Comparison of ENCODE assay signal across 22 mouse cellular contexts in genomic region chr13:102991928-102992327, GRCm38 (mm10).
A peak's percentile ranks its signal among the peaks of the same experiment; 100 is the strongest.
DNase-seq lines count a peak whose midpoint lies in the region; ATAC-seq and TF ChIP-seq lines count a peak whose summit lies in the region.
"Had no signal": no experiment of that assay in that cellular context is flagged by ENCODE, and none has a peak within 500 bp of the region (broad histone marks: within the 10 kb centered on the region; RNA-seq: fewer than 3 reads in every experiment).

No protein-coding gene starts in this region.

- WGBS in intestine, embryonic 14.5 days: 56% methylated on average over 11 of the region's 11 CpGs
- 54% methylated on average over 11 of the region's 11 CpGs for WGBS in intestine, embryonic 15.5 days
- WGBS in midbrain, embryonic 14.5 days: 15% methylated on average over 11 of the region's 11 CpGs
- WGBS in cerebellum, adult 2 months: 30% methylated on average over 11 of the region's 11 CpGs
- WGBS in hindbrain, embryonic 16.5 days: 37% methylated on average over 11 of the region's 11 CpGs

- no peaks in the 10 kb centered on the region for H3K27me3 ChIP-seq in intestine, embryonic 14.5 days (replicated peaks; ENCODE audit: control insufficient read depth, insufficient read depth, low read length)
- no peaks in the 10 kb centered on the region for H3K27me3 ChIP-seq in intestine, embryonic 15.5 days (replicated peaks)
- no peaks in the 10 kb centered on the region for H3K27me3 ChIP-seq in midbrain, embryonic 14.5 days (ENCODE audit: control insufficient read depth, insufficient read depth, low read length)
- no peaks in the 10 kb centered on the region for H3K27me3 ChIP-seq in cerebellum, adult 2 months (ENCODE audit: control insufficient read depth, insufficient read depth, low read length)
- H3K27me3 ChIP-seq in hindbrain, embryonic 16.5 days (replicated peaks; ENCODE audit: control insufficient read depth, insufficient read depth, low read length): no peaks in the 10 kb centered on the region
- H3K27me3 ChIP-seq: CH12.LX; embryonic facial prominence, embryonic 12.5 days; forebrain, embryonic 12.5 days; heart, embryonic 13.5 days; Patski had no signal

- TF ChIP-seq POLR2A in cerebellum, adult 2 months (IDR thresholded peaks at IDR 0.05; ENCODE audit: borderline replicate concordance, insufficient read depth, low read length): no peak

- no peak overlapping the region for H3K9ac ChIP-seq in intestine, embryonic 14.5 days (ENCODE audit: low read length)
- H3K9ac ChIP-seq in intestine, embryonic 15.5 days: no peak overlapping the region
- no peak overlapping the region for H3K9ac ChIP-seq in midbrain, embryonic 14.5 days (replicated peaks; ENCODE audit: low read length)
- no peak overlapping the region for H3K9ac ChIP-seq in hindbrain, embryonic 16.5 days (ENCODE audit: low read depth, low read length)
- H3K9ac ChIP-seq: embryonic facial prominence, embryonic 12.5 days; forebrain, embryonic 12.5 days; heart, embryonic 13.5 days had no signal

- TF ChIP-seq CTCF in cerebellum, adult 2 months (IDR thresholded peaks at IDR 0.05; ENCODE audit: borderline replicate concordance, insufficient read depth, low read depth, low read length): no peak

- no peak overlapping the region for H3K4me2 ChIP-seq in intestine, embryonic 14.5 days (ENCODE audit: low read length)
- no peak overlapping the region for H3K4me2 ChIP-seq in intestine, embryonic 15.5 days (replicated peaks)
- H3K4me2 ChIP-seq in midbrain, embryonic 14.5 days (ENCODE audit: low read length): no peak overlapping the region
- H3K4me2 ChIP-seq in hindbrain, embryonic 16.5 days (ENCODE audit: low read length): no peak overlapping the region
- H3K4me2 ChIP-seq: embryonic facial prominence, embryonic 12.5 days; forebrain, embryonic 12.5 days; heart, embryonic 13.5 days had no signal

- H3K9me3 ChIP-seq in intestine, embryonic 14.5 days (ENCODE audit: control insufficient read depth, low read length): no peaks in the 10 kb centered on the region
- no peaks in the 10 kb centered on the region for H3K9me3 ChIP-seq in intestine, embryonic 15.5 days
- no peaks in the 10 kb centered on the region for H3K9me3 ChIP-seq in midbrain, embryonic 14.5 days (ENCODE audit: control insufficient read depth, low read length)
- H3K9me3 ChIP-seq in hindbrain, embryonic 16.5 days (ENCODE audit: control insufficient read depth, low read length): no peaks in the 10 kb centered on the region
- H3K9me3 ChIP-seq: embryonic facial prominence, embryonic 12.5 days; forebrain, embryonic 12.5 days; heart, embryonic 13.5 days had no signal

- H3K4me3 ChIP-seq in intestine, embryonic 14.5 days (ENCODE audit: low read depth, low read length): no peak overlapping the region
- no peak overlapping the region for H3K4me3 ChIP-seq in intestine, embryonic 15.5 days (replicated peaks)
- no peak overlapping the region for H3K4me3 ChIP-seq in midbrain, embryonic 14.5 days (replicated peaks; ENCODE audit: low read depth, low read length)
- H3K4me3 ChIP-seq in cerebellum, adult 2 months (replicated peaks; ENCODE audit: insufficient read depth, low read depth, low read length): no peak overlapping the region
- H3K4me3 ChIP-seq in hindbrain, embryonic 16.5 days (ENCODE audit: low read length): no peak overlapping the region
- H3K4me3 ChIP-seq: embryonic facial prominence, embryonic 12.5 days; forebrain, embryonic 12.5 days; heart, embryonic 13.5 days had no signal

- no peak for ATAC-seq in intestine, embryonic 14.5 days (replicated peaks; ENCODE audit: low FRiP score, low TSS enrichment, low read depth)
- no peak for ATAC-seq in intestine, embryonic 15.5 days
- no peak; the same call in 1 of the 2 replicates for ATAC-seq in midbrain, embryonic 14.5 days (ENCODE audit: low FRiP score, low TSS enrichment)
- no peak for ATAC-seq in hindbrain, embryonic 16.5 days
- ATAC-seq: activated CD4-positive, CD25-positive, alpha-beta regulatory T cell, adult 4 months; forebrain, embryonic 16.5 days; hindbrain, postnatal 0 days; Patski had no signal

- no peaks in the 10 kb centered on the region for H3K36me3 ChIP-seq in intestine, embryonic 14.5 days (ENCODE audit: control insufficient read depth, insufficient read depth, low read length)
- no peaks in the 10 kb centered on the region for H3K36me3 ChIP-seq in intestine, embryonic 15.5 days
- no peaks in the 10 kb centered on the region for H3K36me3 ChIP-seq in midbrain, embryonic 14.5 days (ENCODE audit: control insufficient read depth, insufficient read depth, low read length)
- H3K36me3 ChIP-seq in hindbrain, embryonic 16.5 days (ENCODE audit: control insufficient read depth, insufficient read depth, low read length): no peaks in the 10 kb centered on the region
- H3K36me3 ChIP-seq: embryonic facial prominence, embryonic 12.5 days; forebrain, embryonic 12.5 days; heart, embryonic 13.5 days had no signal

- H3K4me1 ChIP-seq in intestine, embryonic 14.5 days (replicated peaks; ENCODE audit: control insufficient read depth, insufficient read depth, low read length): no peaks in the 10 kb centered on the region
- H3K4me1 ChIP-seq in intestine, embryonic 15.5 days (replicated peaks): no peaks in the 10 kb centered on the region
- peaks cover 14% of the 10 kb centered on the region for H3K4me1 ChIP-seq in midbrain, embryonic 14.5 days (ENCODE audit: control insufficient read depth, insufficient read depth, low read length)
- no peaks in the 10 kb centered on the region for H3K4me1 ChIP-seq in cerebellum, adult 2 months (ENCODE audit: control insufficient read depth, insufficient read depth, low read length)
- 0 out of 2 replicates have a peak, but pooled peaks cover 3% of the 10 kb centered on the region for H3K4me1 ChIP-seq in hindbrain, embryonic 16.5 days (ENCODE audit: control insufficient read depth, insufficient read depth, low read depth, low read length)
- H3K4me1 ChIP-seq: embryonic facial prominence, embryonic 12.5 days had no signal

- H3K27ac ChIP-seq in intestine, embryonic 14.5 days (ENCODE audit: low read depth): no peak overlapping the region
- H3K27ac ChIP-seq in intestine, embryonic 15.5 days: no peak overlapping the region
- no peak overlapping the region; the same call in 1 of the 2 replicates for H3K27ac ChIP-seq in midbrain, embryonic 14.5 days (replicated peaks; ENCODE audit: low read depth, low read length)
- no peak overlapping the region for H3K27ac ChIP-seq in cerebellum, adult 2 months (ENCODE audit: insufficient read depth, low read length)
- no peak overlapping the region for H3K27ac ChIP-seq in hindbrain, embryonic 16.5 days (ENCODE audit: low read depth, low read length)
- H3K27ac ChIP-seq: embryonic facial prominence, embryonic 12.5 days; forebrain, embryonic 12.5 days; heart, embryonic 13.5 days; hindbrain, postnatal 0 days had no signal

- peak; percentile 33 for DNase-seq in intestine, embryonic 14.5 days (ENCODE audit: low spot score)
- peak; percentile 14 for DNase-seq in kidney, postnatal 14 days
- DNase-seq in kidney, adult 8-10 months: no peak
- peak; percentile 42 for DNase-seq in midbrain, embryonic 14.5 days
- DNase-seq in cerebellum, adult 2 months: no peak
- DNase-seq: adrenal gland, adult 2 months; adrenal gland, postnatal 25 days; cerebellum, adult 8-10 months; cerebellum, postnatal 14 days; embryo, embryonic 11 days; gastrocnemius, postnatal 10 days; heart, postnatal 36 days had no signal

Comparison
In these comparisons a context has a peak if more than half of its experiments do, and no peak if none do; other contexts are left out.
1. DNase-seq: peak in intestine, embryonic 14.5 days (single experiment), kidney, postnatal 14 days (single experiment) and midbrain, embryonic 14.5 days (single experiment); none in kidney, adult 8-10 months (0 of 2) and cerebellum, adult 2 months (0 of 2).